Mouse (Mus musculus) lung, postnatal 10 days (tissue): ENCODE results near the gene Rffl.
A peak's percentile ranks its signal among the peaks of the same experiment; 100 is the strongest.

Experiments
- DNase-seq: peaks from one replicate; pipeline ENCODE4 v3.0.0; 2021

The Rffl gene

GRCm38 (mm10) chr11:82871031-82871446 lies at the start of gene Rffl:
Gene Rffl (minus strand): TSS chr11:82871210.
- DNase-seq: peak; percentile 95

GRCm38 (mm10) chr11:82920768-82921167 lies 49.8 kb upstream of the Rffl start:
- DNase-seq: no peak

GRCm38 (mm10) chr11:82914711-82915352 lies 43.8 kb upstream of the Rffl start:
- peak; percentile 77 for DNase-seq

GRCm38 (mm10) chr11:82910679-82911389 lies 39.8 kb upstream of the Rffl start:
- no peak for DNase-seq

GRCm38 (mm10) chr11:82910250-82910649 lies 39.2 kb upstream of the Rffl start, which contains the start of gene Unc45b:
Gene Unc45b (plus strand): TSS chr11:82910550.
- no peak for DNase-seq

GRCm38 (mm10) chr11:82908608-82908989 lies 37.6 kb upstream of the Rffl start:
- no peak for DNase-seq

- peak; percentile 95 for DNase-seq
These were observed 36.9 kb upstream of the Rffl start, which contains the start of gene Nle1 for GRCm38 (mm10) chr11:82907651-82908607. Gene Nle1 (minus strand): TSS chr11:82908411.

GRCm38 (mm10) chr11:82905816-82906215 lies 34.8 kb upstream of the Rffl start:
- no peak for DNase-seq

GRCm38 (mm10) chr11:82904952-82905351 lies 33.9 kb upstream of the Rffl start:
- DNase-seq: no peak

GRCm38 (mm10) chr11:82901606-82902310 lies 30.7 kb upstream of the Rffl start:
- DNase-seq: no peak

- DNase-seq: no peak
These were observed 28.7 kb upstream of the Rffl start for GRCm38 (mm10) chr11:82899720-82900119.

- no peak for DNase-seq
These were observed 26.5 kb upstream of the Rffl start for GRCm38 (mm10) chr11:82897478-82897877.

- no peak for DNase-seq
These were observed 20.9 kb upstream of the Rffl start, which contains the start of gene Fndc8 for GRCm38 (mm10) chr11:82891936-82892335. Gene Fndc8 (plus strand): TSS chr11:82892124.

GRCm38 (mm10) chr11:82890342-82890762 lies 19.3 kb upstream of the Rffl start, which contains the start of gene Rad51d:
Gene Rad51d (minus strand): TSS chr11:82890614.
- peak; percentile 96 for DNase-seq

- DNase-seq: peak; percentile 32
These were observed 18.7 kb upstream of the Rffl start for GRCm38 (mm10) chr11:82889524-82890341.

GRCm38 (mm10) chr11:82888491-82888946 lies 17.5 kb upstream of the Rffl start:
- DNase-seq: peak; percentile 59

GRCm38 (mm10) chr11:82886559-82886958 lies 15.5 kb upstream of the Rffl start:
- no peak for DNase-seq

- DNase-seq: no peak
These were observed 12.2 kb upstream of the Rffl start for GRCm38 (mm10) chr11:82883180-82883579.

GRCm38 (mm10) chr11:82877726-82878344 lies 6.8 kb upstream of the Rffl start:
- DNase-seq: no peak

GRCm38 (mm10) chr11:82875631-82876030 lies 4.6 kb upstream of the Rffl start:
- DNase-seq: no peak

GRCm38 (mm10) chr11:82874924-82875323 lies 3.9 kb upstream of the Rffl start:
- peak; percentile 19 for DNase-seq
